Mouse (Mus musculus): ENCODE data around the gene Narf. TPM values are rescaled to one million over a fixed set of nuclear protein-coding genes. Genes with fewer than 3 reads are reported as not detected.

The Narf gene
- total RNA-seq (2021), result 10 to 100 TPM; 48.9 to 56.7 TPM

- DNase-seq, result peak; percentile 99
Observed at GRCm38 (mm10) chr11:121236564-121237344, at the start of gene Narf. Gene Narf (plus strand): TSS chr11:121237253.

GRCm38 (mm10) chr11:121189681-121190080 lies 47.4 kb upstream of the Narf start:
- no peak for DNase-seq

- no peak for DNase-seq
Observed at GRCm38 (mm10) chr11:121192742-121193141, 44.3 kb upstream of the Narf start.

GRCm38 (mm10) chr11:121193415-121193814 lies 43.6 kb upstream of the Narf start:
- no peak for DNase-seq

GRCm38 (mm10) chr11:121198622-121199021 lies 38.4 kb upstream of the Narf start:
- DNase-seq, result no peak

- no peak for DNase-seq
Observed at GRCm38 (mm10) chr11:121199851-121200250, 37.2 kb upstream of the Narf start.

- no peak for DNase-seq
Observed at GRCm38 (mm10) chr11:121200781-121201180, 36.3 kb upstream of the Narf start.

- DNase-seq, result no peak
Observed at GRCm38 (mm10) chr11:121201436-121202198, 35.4 kb upstream of the Narf start.

GRCm38 (mm10) chr11:121203859-121204160 lies 33.2 kb upstream of the Narf start:
- no peak for DNase-seq

- DNase-seq, result peak; percentile 91 to 93
Observed at GRCm38 (mm10) chr11:121204161-121205006, 32.7 kb upstream of the Narf start, which contains the start of the genes Hexdc and Ogfod3. Gene Hexdc (plus strand): TSS chr11:121204433. Gene Ogfod3 (minus strand): TSS chr11:121204711.

- no peak for DNase-seq
Observed at GRCm38 (mm10) chr11:121216831-121217230, 20.2 kb upstream of the Narf start.

GRCm38 (mm10) chr11:121219776-121220175 lies 17.3 kb upstream of the Narf start:
- DNase-seq, result no peak

GRCm38 (mm10) chr11:121220771-121221170 lies 16.3 kb upstream of the Narf start:
- no peak for DNase-seq

- DNase-seq, result no peak
Observed at GRCm38 (mm10) chr11:121221321-121222010, 15.6 kb upstream of the Narf start.

GRCm38 (mm10) chr11:121228129-121229017 lies 8.7 kb upstream of the Narf start:
- no peak for DNase-seq

- DNase-seq, result peak; percentile 74 to 76
Observed at GRCm38 (mm10) chr11:121229018-121229439, 8.0 kb upstream of the Narf start, which contains the start of gene Cybc1. Gene Cybc1 (minus strand): TSS chr11:121229322.

- no peak for DNase-seq
Observed at GRCm38 (mm10) chr11:121231191-121231590, 5.9 kb upstream of the Narf start.

- DNase-seq, result no peak
Observed at GRCm38 (mm10) chr11:121231628-121232291, 5.3 kb upstream of the Narf start.

- DNase-seq, result no peak
Observed at GRCm38 (mm10) chr11:121232706-121233105, 4.3 kb upstream of the Narf start.

- DNase-seq, result no peak
Observed at GRCm38 (mm10) chr11:121235475-121236238, 1.4 kb upstream of the Narf start.

Measured in layer of hippocampus, postnatal 36 days (tissue).